Mouse (Mus musculus) heart, embryonic 12.5 days (tissue): Measurements from ENCODE around the gene Arhgap42. TPM values are rescaled to one million over a fixed set of nuclear protein-coding genes. Genes with fewer than 3 reads are reported as not detected.

Experiments
- ATAC-seq: fragments of 200-750 bp; cut with Nextera tagmentation; 2 replicates; pipeline ENCODE4 v1.8.0; 2017; ENCODE audit warnings: moderate TSS enrichment, moderate library complexity; ENCODE audit not compliant: insufficient number of reproducible peaks, low FRiP score
- H3K27ac ChIP-seq: fragments of 300-500 bp; sonication (generic); 2 replicates; pipeline ENCODE4 v1.5.1; 2016; ENCODE audit warnings: mild to moderate bottlenecking, moderate library complexity; ENCODE audit not compliant: poor library complexity, severe bottlenecking
- H3K27me3 ChIP-seq: fragments of 300-500 bp; sonication (generic); replicated peaks from 2 replicates; pipeline ENCODE4 v1.6.1; 2016; ENCODE audit warnings: mild to moderate bottlenecking, moderate library complexity
- H3K36me3 ChIP-seq: fragments of 300-500 bp; sonication (generic); 2 replicates; pipeline ENCODE4 v1.6.1; 2016; ENCODE audit warnings: mild to moderate bottlenecking, moderate library complexity
- H3K4me1 ChIP-seq: fragments of 300-500 bp; sonication (generic); replicated peaks from 2 replicates; pipeline ENCODE4 v1.6.1; 2016; ENCODE audit warnings: mild to moderate bottlenecking
- H3K4me2 ChIP-seq: fragments of 300-500 bp; sonication (generic); 2 replicates; pipeline ENCODE4 v1.6.1; 2016; ENCODE audit warnings: mild to moderate bottlenecking, moderate library complexity
- H3K4me3 ChIP-seq: fragments of 300-500 bp; sonication (generic); 2 replicates; pipeline ENCODE4 v1.5.1; 2016; ENCODE audit warnings: mild to moderate bottlenecking
- H3K9ac ChIP-seq: fragments of 300-500 bp; sonication (generic); 2 replicates; pipeline ENCODE4 v1.6.1; 2016; ENCODE audit warnings: mild to moderate bottlenecking, moderate library complexity
- H3K9me3 ChIP-seq: fragments of 300-500 bp; sonication (generic); replicated peaks from 2 replicates; pipeline ENCODE4 v1.6.1; 2016; ENCODE audit warnings: mild to moderate bottlenecking, moderate library complexity
- WGBS: fragments of 180-500 bp; shearing (Covaris S2); methylation state at CpG from one replicate; pipeline ENCODE4 v1.1.7; 2016; 5-methylcytosine and 5-hydroxymethylcytosine counted together
- polyA plus RNA-seq: library from polyadenylated mRNA; unstranded; fragments of >200 nt; fragmentation: Nextera tagmentation; extraction: Ambion mirVana; gene quantifications from 2 replicates; pipeline ENCODE4 v1.2.1, GENCODE M21; 2016

The Arhgap42 gene
- polyA plus RNA-seq, 1 experiment from 2014 or later = 14.8 TPM

DNA sequence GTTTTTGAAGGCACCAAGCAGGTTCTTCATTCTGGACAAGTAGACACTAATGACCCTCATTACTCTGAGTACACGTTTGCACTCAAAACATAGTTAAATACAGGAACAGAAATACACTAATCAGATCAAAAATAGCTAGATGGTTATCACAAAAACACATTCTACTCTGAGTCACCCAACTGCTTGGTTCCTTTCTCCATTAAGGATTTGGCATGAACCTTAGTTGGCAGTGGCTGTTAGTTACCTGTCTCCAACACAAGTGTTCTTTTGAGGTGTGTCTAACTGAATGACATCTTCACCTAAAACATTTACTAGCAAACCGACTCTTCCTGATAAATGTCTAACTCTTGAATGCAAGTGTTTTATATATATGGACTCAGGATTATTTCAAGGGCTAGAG, 64.0 kb downstream of the Arhgap42 start:
- Histone ChIP-seq H3K9ac (no peak overlapping the region), H3K27ac (no peak overlapping the region), H3K9me3 (no peaks in the 10 kb centered on the region), H3K4me2 (no peak overlapping the region), H3K27me3 (no peaks in the 10 kb centered on the region), H3K4me3 (no peak overlapping the region), H3K4me1 (no peaks in the 10 kb centered on the region), H3K36me3 (no peaks in the 10 kb centered on the region)
- no peak for ATAC-seq
- 72% methylated on average over 2 of the region's 2 CpGs for WGBS

DNA sequence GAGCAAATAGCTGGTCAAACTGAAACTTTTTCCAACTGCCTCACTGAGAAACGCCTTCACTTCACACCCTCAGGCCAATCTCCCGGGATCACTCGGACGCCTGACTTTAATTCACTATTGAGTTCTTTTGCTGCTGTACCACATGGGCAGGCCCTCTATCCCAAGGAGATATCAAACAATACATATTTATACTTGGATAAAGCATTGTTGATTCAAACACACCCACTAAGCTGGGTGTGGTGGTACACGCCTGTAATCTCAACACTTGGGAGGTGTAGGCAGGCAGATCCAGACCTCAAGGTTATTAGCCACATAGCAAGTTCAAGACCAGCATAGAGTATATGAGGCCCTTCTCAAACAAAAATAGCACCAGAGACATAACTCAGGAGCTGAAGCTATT, 64.7 kb downstream of the Arhgap42 start:
- no peak for ATAC-seq
- 78% methylated on average over 5 of the region's 5 CpGs for WGBS
- H3K27me3 ChIP-seq = no peaks in the 10 kb centered on the region

DNA sequence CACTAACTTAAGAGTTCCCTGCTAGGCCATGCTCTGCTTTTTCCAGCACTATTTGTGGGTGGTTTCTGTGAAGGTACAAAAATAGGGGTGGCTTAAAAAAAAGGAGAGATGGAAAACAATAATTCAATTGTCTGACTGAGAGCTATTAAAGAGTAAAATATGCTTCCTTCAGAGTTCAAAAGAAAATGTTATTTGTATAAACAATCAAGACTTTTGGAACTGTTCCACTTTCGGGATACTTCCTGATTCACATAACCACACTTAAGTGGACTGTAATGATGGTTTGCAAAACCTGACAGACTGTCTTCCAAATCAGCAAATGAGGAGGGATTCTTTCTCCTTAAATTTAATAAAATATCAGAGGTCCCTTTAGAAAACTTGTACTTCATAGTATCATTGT, 65.8 kb downstream of the Arhgap42 start:
- WGBS = 78% methylated on average over 1 of the region's 1 CpGs
- Histone ChIP-seq H3K9me3 (no peaks in the 10 kb centered on the region), H3K27ac (no peak overlapping the region), H3K4me2 (no peak overlapping the region), H3K4me1 (no peaks in the 10 kb centered on the region), H3K36me3 (no peaks in the 10 kb centered on the region), H3K27me3 (no peaks in the 10 kb centered on the region), H3K4me3 (no peak overlapping the region), H3K9ac (no peak overlapping the region)
- no peak for ATAC-seq

More for the DNA sequence above, 64.7 kb downstream of the Arhgap42 start:
- no peak overlapping the region for H3K4me2 ChIP-seq
- H3K9ac ChIP-seq = no peak overlapping the region
- no peak overlapping the region for H3K27ac ChIP-seq
- H3K9me3 ChIP-seq = no peaks in the 10 kb centered on the region
- no peaks in the 10 kb centered on the region for H3K36me3 ChIP-seq
- no peak overlapping the region for H3K4me3 ChIP-seq
- no peaks in the 10 kb centered on the region for H3K4me1 ChIP-seq

DNA sequence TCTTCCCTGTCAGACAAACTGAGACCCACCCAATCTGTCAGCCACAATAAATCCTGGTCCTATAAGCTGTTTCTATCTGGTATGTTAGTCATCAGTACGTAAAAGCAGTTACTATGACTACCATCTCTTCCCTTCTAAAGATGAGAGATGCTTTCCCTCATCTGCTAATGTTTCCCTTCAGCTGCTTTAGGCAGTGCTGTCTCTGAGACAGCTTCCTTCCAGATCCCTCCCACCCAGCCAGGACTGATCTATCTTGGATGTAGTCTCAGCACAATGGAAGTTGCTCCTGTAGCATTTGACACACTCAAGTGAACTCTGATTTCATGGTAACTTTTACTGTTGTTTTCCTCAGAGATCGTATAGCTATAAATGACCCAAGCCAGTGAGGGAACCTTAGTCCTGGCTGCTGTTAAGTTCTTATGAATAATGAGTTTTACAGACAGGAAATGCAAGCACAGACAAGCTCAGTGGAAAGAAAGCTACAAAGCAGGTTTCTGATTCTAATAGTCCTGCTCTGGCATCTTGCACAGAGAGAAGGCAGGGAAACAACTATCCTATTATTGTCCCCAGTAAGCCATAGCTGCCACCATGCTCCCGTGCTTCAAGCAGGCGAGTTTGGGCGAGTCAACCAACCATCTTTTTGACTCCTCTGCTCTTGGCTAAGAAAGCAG, 67.6 kb downstream of the Arhgap42 start:
- Histone ChIP-seq H3K4me3 (no peak overlapping the region), H3K27me3 (no peaks in the 10 kb centered on the region), H3K4me2 (no peak overlapping the region), H3K9ac (no peak overlapping the region), H3K27ac (no peak overlapping the region), H3K36me3 (no peaks in the 10 kb centered on the region), H3K9me3 (no peaks in the 10 kb centered on the region), H3K4me1 (no peaks in the 10 kb centered on the region)
- no peak for ATAC-seq
- 75% methylated on average over 5 of the region's 5 CpGs for WGBS

DNA sequence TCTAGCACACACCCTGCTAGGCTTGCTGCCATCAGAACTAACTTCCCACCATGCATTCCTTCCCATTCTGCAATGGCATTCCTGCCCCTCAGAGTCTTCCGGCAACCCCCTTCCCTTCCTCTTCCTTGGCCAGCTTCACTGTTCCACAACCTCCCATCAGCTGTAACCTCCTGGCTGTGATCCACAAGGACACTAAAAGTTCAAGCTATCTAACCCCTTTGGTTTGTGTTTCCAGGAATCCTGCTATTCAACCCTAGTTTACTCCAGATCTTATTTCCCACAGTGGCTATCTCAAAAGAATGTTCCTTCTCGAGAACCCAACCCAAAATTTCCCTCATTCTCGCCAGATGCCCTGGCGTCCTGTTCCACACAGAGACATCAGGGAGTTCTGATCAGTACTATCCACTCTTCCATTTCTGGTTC, 73.2 kb downstream of the Arhgap42 start:
- Histone ChIP-seq H3K27ac (0 out of 2 replicates have a peak overlapping the region, but pooled peaks have one; percentile 39), H3K9ac (no peak overlapping the region), H3K4me3 (no peak overlapping the region), H3K9me3 (no peaks in the 10 kb centered on the region), H3K36me3 (no peaks in the 10 kb centered on the region), H3K4me2 (no peak overlapping the region), H3K4me1 (peaks cover 13% of the 10 kb centered on the region), H3K27me3 (no peaks in the 10 kb centered on the region)
- WGBS = 51% methylated on average over 4 of the region's 4 CpGs
- ATAC-seq = 0 out of 2 replicates have a peak, but pooled peaks have one; percentile 59

DNA sequence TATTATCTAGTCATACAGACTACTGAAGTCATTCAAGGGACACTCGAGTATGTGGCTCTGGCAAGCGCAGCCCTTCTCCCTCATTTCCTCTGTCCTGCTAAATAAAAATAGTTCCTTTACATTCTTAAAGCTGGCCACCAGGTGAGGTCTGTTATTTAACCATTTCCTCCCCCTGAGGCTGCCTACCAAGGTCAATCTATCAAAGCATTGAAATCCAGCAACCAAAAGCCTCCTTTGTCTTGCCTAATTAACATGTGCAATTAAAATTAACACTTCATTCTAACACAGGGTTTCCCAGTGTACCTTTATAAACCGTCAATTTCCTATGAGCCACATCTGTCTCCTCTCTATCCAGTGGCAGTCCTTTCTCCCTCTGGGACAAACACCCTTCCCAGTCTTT, 78.2 kb downstream of the Arhgap42 start:
- ATAC-seq = no peak
- no peak overlapping the region for H3K27ac ChIP-seq
- H3K36me3 ChIP-seq = no peaks in the 10 kb centered on the region
- H3K27me3 ChIP-seq = no peaks in the 10 kb centered on the region
- no peak overlapping the region for H3K4me3 ChIP-seq
- no peaks in the 10 kb centered on the region for H3K9me3 ChIP-seq
- no peak overlapping the region for H3K9ac ChIP-seq
- WGBS = 38% methylated on average over 3 of the region's 3 CpGs
- no peak overlapping the region for H3K4me2 ChIP-seq
- peaks cover 13% of the 10 kb centered on the region for H3K4me1 ChIP-seq

DNA sequence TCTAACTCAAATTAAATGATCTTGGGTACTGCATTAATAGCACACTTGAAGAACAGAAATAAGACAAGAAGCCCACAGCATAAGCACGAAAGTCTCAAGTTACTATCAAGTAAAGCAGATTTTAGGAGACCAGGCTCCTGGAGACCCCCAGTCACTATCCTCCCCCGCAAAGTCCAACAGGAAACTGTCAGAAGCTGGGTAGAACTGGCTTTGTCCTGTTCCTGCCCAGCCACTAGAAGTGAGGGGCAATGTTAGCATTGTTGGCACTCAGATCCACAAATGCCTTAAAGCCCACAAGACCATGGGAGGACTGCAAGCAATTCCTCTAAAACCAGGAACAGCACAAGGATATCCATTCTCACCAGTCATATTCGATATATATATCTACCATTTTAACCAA, 80.7 kb downstream of the Arhgap42 start:
- Histone ChIP-seq H3K36me3 (no peaks in the 10 kb centered on the region), H3K4me1 (peaks cover 9% of the 10 kb centered on the region; the same call in 1 of the 2 replicates), H3K27me3 (no peaks in the 10 kb centered on the region), H3K4me3 (no peak overlapping the region), H3K9me3 (no peaks in the 10 kb centered on the region), H3K4me2 (no peak overlapping the region), H3K27ac (no peak overlapping the region), H3K9ac (no peak overlapping the region)
- no peak for ATAC-seq
- 68% methylated on average over 3 of the region's 3 CpGs for WGBS

DNA sequence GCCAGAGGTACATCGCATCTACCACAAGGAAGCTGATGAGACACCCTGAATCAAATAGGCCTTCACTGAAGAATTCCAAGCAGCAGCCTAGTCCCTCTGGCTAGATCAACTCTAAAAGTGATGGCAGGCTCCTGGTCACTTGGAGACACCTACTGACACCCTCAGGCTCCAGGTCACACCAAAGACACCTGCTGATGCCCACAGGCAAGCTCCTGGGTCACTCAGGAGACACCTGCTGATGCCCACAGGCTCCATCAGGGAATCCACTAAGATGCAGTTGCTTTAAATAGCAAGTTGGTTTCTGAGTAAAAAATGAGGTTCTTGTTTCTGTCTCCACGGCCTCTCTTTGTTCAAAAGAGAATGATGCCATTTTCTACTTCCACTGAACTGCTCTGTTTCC, 81.5 kb downstream of the Arhgap42 start:
- Histone ChIP-seq H3K36me3 (no peaks in the 10 kb centered on the region), H3K9ac (no peak overlapping the region), H3K4me1 (peaks cover 9% of the 10 kb centered on the region; the same call in 1 of the 2 replicates), H3K27ac (no peak overlapping the region), H3K27me3 (no peaks in the 10 kb centered on the region), H3K4me3 (no peak overlapping the region), H3K9me3 (no peaks in the 10 kb centered on the region), H3K4me2 (no peak overlapping the region)
- 77% methylated on average over 2 of the region's 2 CpGs for WGBS
- ATAC-seq = no peak

DNA sequence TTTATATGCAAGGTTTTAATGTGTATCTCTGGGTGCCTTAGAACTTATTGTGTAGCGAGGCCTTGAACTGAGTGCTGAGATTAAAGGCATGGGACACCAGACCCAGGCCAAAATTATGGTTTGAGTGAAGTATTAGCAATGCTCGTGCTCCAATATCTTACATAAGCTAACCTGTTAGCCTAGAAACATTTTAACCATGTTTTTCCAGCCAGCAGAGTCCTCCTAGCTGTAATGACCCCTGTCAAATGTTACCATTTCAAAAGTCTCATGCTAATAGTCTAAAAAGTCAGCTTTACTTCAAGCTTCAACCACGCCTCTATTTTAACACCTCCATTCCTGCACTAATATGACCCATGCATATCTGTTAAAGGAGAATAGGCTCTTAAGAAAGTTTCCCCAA, 84.3 kb downstream of the Arhgap42 start:
- no peak for ATAC-seq
- WGBS = 79% methylated on average over 3 of the region's 3 CpGs

DNA sequence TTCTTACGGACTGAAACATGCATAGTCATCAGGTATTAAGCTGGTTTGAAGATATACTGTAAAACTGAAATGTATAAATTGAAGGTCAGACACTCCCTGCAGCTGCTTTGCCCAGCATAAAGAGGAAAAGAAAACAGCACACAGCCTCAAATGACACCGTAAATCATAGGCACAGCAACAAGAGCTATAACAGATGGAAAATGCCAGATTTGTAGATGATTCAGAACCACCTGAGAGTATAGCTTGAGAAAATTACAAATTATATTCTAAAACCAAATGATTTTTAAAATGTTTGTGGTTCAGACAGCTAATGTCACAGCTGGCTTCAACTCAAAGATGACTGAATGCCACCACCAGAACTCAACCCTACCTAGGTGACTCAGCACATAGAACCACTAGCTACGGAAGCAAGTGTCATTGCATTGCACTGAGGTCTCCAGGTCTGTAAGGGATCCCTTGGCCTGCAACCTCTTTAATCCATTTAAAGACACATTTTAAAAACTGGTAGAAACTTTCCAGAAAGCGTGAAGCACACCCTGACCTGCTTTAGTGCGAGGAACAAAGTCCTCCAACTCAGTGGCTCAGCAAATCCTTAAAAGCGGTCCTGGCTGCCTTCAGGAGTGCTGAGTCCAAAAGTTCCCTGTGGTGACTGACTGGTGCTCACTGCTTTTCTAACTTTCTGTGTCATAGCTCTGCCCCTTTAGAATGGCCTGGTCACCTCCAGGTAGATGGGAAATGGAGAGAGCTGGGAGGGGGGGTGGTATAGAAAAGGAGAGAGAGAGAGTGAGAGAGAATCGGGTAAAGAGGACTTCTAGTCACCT, 94.4 kb downstream of the Arhgap42 start:
- Histone ChIP-seq H3K27me3 (no peaks in the 10 kb centered on the region), H3K4me2 (no peak overlapping the region), H3K27ac (no peak overlapping the region), H3K9me3 (no peaks in the 10 kb centered on the region), H3K9ac (no peak overlapping the region), H3K36me3 (no peaks in the 10 kb centered on the region), H3K4me1 (peaks cover 4% of the 10 kb centered on the region), H3K4me3 (no peak overlapping the region)
- ATAC-seq = no peak
- 82% methylated on average over 7 of the region's 7 CpGs for WGBS

More for the DNA sequence above, 84.3 kb downstream of the Arhgap42 start:
- Histone ChIP-seq H3K4me3 (no peak overlapping the region), H3K36me3 (no peaks in the 10 kb centered on the region), H3K27me3 (no peaks in the 10 kb centered on the region), H3K4me2 (no peak overlapping the region), H3K9me3 (no peaks in the 10 kb centered on the region), H3K4me1 (0 out of 2 replicates have a peak, but pooled peaks cover 2% of the 10 kb centered on the region), H3K27ac (no peak overlapping the region), H3K9ac (no peak overlapping the region)

DNA sequence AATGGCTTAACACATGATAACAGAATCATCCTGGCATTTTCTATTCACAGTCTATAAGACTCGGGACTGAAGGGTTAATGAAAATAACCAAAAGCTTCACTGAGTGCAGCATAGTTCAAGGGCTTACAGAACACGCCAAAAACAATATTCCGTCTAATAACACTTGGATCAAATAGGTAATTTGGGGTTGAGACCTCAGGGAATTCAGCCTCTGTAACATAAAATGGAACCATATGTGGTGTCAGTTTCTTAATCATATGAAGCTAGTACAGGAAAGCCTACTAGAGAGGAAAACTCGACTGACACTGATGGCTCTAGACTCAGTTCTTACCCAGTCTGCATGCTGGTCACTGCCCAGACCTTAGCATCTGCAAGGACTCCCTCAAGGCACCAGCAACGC, 95.8 kb downstream of the Arhgap42 start:
- 67% methylated on average over 5 of the region's 5 CpGs for WGBS
- no peak for ATAC-seq
- no peak overlapping the region for H3K4me2 ChIP-seq

More for the DNA sequence above, 95.8 kb downstream of the Arhgap42 start:
- H3K36me3 ChIP-seq = no peaks in the 10 kb centered on the region
- no peak overlapping the region for H3K9ac ChIP-seq
- no peak overlapping the region for H3K27ac ChIP-seq
- H3K4me1 ChIP-seq = no peaks in the 10 kb centered on the region
- no peak overlapping the region for H3K4me3 ChIP-seq
- no peaks in the 10 kb centered on the region for H3K27me3 ChIP-seq
- no peaks in the 10 kb centered on the region for H3K9me3 ChIP-seq
